Mouse (Mus musculus): ENCODE data around the gene Nemp1. TPM values are rescaled to one million over a fixed set of nuclear protein-coding genes. Genes with fewer than 3 reads are reported as not detected.

The Nemp1 gene
- polyA plus RNA-seq, 1 experiment from 2014 or later, result 11.2 TPM

DNA sequence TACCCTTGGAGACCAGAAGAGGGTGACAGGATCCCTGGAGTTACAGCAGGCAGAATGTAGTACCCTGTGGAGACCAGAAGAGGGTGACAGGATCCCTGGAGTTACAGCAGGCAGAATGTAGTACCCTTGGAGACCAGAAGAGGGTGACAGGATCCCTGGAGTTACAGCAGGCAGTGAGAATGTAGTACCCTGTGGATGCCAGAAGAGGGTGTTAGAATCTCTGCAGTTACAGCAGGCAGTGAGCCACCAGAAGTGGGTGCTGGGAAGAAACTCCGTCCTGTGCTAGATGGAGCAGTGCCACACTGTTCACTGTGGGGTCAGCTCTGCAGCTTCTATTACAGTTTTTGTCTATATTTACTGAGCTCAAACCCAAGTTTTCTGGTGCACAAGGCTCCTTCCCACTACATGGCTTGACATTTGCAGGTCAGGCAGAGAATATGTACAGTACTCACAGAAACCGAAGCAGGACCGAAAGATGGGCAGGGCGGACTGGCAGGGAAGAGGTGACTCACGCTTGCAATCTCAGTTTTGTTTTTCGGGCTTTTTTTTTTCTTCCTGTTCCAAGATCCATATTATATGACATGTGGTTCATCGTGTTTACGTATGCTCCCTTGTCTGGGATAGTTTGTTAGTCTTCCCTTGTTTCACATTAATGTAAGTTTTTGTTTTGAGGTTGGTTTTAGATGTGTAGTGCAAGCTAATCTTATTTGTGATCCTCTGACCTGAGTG, 8.3 kb downstream of the Nemp1 start:
- Histone ChIP-seq H3K4me1 (ENCODE audit: control insufficient read depth, insufficient read depth, low read length) (no peaks in the 10 kb centered on the region), H3K9me3 (ENCODE audit: control insufficient read depth, low read length) (no peaks in the 10 kb centered on the region), H3K27ac (replicated peaks; ENCODE audit: low read depth, low read length) (peak overlapping the region; percentile 56; the same call in 1 of the 2 replicates), H3K4me2 (ENCODE audit: low read depth, low read length) (no peak overlapping the region), H3K36me3 (ENCODE audit: control insufficient read depth, insufficient read depth, low read length) (no peaks in the 10 kb centered on the region), H3K27me3 (replicated peaks; ENCODE audit: control insufficient read depth, insufficient read depth, low read length) (no peaks in the 10 kb centered on the region), H3K9ac (ENCODE audit: low read depth, low read length) (no peak overlapping the region), H3K4me3 (ENCODE audit: low read depth, low read length) (no peak overlapping the region)
- DNase-seq (ENCODE audit: low spot score) (peak; percentile 87), ATAC-seq (ENCODE audit: low read depth) (peak; percentile 17; the same call in 1 of the 2 replicates)
- 82% methylated on average over 8 of the region's 8 CpGs for WGBS

DNA sequence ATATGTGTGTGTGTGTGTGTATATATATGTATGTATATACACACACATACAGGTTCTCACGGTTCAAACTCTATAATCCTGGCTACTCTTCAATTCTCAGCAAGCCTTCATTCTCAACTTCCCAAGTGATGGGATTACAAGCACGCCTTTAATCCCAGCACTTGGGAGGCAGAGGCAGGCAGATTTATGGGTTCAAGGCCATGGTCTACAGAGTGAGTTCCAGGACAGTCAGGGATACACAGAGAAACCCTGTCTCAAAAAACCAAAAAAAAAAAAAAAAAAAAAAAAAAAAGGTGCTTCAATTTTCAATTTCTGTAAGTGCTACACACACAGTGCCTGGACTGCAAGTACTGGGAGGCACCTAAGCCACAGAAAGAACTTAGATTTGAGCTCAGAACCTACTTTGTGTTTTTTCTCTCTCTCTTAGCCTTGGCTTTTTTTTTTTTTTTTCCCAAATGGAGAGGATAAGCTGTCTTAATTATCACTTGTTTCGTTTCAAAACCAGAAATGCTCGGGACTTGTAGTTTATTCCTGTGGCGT, 9.2 kb downstream of the Nemp1 start:
- 48% methylated on average over 5 of the region's 5 CpGs for WGBS
- Histone ChIP-seq H3K4me1 (ENCODE audit: control insufficient read depth, insufficient read depth, low read length) (no peaks in the 10 kb centered on the region), H3K27me3 (replicated peaks; ENCODE audit: control insufficient read depth, insufficient read depth, low read length) (no peaks in the 10 kb centered on the region), H3K4me3 (ENCODE audit: low read depth, low read length) (peak overlapping the region; percentile 83), H3K27ac (replicated peaks; ENCODE audit: low read depth, low read length) (peak overlapping the region; percentile 83), H3K36me3 (ENCODE audit: control insufficient read depth, insufficient read depth, low read length) (no peaks in the 10 kb centered on the region), H3K4me2 (ENCODE audit: low read depth, low read length) (peak overlapping the region; percentile 96), H3K9ac (ENCODE audit: low read depth, low read length) (peak overlapping the region; percentile 57), H3K9me3 (ENCODE audit: control insufficient read depth, low read length) (no peaks in the 10 kb centered on the region)
- ATAC-seq (ENCODE audit: low read depth) (no peak), DNase-seq (ENCODE audit: low spot score) (no peak)

DNA sequence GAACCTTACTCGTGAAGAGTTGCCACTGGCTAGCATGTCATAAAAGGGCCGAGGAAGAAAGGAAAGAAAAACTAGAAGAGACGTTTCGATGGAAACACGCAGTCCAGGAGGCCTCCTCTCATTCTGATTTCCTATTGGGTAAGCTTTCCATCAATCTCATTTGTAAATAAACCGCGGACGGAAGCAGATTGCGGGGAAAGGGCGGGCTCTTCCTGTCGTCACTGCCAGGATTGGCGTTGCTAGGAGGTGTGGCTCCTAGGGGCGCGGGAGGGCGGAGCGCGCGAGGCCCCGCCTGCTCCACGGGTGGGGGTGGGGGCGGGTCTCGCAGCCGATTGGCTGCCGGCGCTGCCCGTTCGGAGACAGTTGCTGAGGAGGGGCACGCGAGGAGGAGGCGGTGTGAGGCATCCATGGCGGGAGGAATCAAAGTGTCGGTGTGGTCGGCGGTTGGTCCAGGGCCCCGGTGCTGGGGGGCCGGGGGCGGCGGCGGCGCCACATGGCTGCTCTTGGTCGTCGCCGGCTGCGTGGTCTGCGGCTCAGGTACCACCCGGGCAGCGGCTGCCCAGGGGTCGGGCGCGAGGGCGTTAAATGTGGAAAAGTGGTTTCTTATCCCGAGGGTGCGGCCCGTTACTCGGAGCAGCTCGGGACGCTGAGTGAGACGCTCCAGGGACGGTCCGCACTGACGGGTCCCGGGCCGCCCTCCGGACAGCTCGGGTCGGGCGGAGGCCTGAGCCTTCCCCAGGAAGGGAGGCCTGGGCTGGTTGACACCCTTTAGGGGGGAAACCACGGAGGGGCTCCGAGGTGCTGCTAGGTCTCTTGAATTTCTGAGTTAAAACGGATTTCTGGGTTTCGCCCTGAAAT, 10.2 kb downstream of the Nemp1 start:
- H3K36me3 ChIP-seq (ENCODE audit: control insufficient read depth, insufficient read depth, low read length), result no peaks in the 10 kb centered on the region
- H3K27ac ChIP-seq (replicated peaks; ENCODE audit: low read depth, low read length), result peak overlapping the region; percentile 83
- H3K9me3 ChIP-seq (ENCODE audit: control insufficient read depth, low read length), result no peaks in the 10 kb centered on the region
- H3K4me3 ChIP-seq (ENCODE audit: low read depth, low read length), result peak overlapping the region; percentile 83
- no peaks in the 10 kb centered on the region for H3K4me1 ChIP-seq (ENCODE audit: control insufficient read depth, insufficient read depth, low read length)
- no peaks in the 10 kb centered on the region for H3K27me3 ChIP-seq (replicated peaks; ENCODE audit: control insufficient read depth, insufficient read depth, low read length)
- ATAC-seq (ENCODE audit: low read depth) (peak; percentile 95), DNase-seq (ENCODE audit: low spot score) (peak; percentile 99)
- peak overlapping the region; percentile 71 for H3K9ac ChIP-seq (ENCODE audit: low read depth, low read length)
- under 1% methylated on average over 33 of the region's 71 CpGs for WGBS
- H3K4me2 ChIP-seq (ENCODE audit: low read depth, low read length), result peak overlapping the region; percentile 96

DNA sequence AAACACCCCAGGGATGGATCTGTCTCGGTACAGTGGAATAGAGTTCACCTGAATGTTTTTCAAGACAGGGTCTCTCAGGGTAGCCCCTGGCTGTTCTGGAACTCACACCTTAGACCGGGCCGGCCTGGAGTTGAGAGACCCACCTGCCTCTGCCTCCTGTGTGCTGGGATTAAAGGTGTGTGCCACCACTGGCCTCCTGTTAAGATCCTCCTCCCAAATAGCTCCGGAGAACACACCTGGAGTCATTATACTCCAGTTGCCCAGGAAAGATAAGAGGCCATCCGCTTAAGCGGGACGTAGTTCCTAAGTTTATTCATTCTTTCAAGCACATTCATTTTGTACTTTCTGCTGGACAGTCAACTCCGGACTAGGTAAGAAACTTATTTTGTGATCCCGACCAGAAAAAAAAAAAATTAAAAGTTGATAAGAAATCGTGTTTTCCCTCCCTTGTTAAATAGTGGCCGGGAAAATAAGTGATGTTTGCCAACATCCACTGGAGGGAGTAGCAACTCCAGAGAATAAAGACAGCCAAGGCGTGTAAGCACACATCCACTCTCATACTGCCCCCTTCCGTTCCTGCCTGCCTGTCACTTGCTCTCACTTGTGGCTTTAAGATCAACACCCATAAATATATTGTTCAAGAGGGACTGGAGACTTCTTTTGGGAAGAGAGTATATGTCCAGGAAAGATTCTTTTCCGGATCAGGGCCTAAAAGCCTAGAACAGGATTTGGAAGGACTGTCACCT, 11.1 kb downstream of the Nemp1 start:
- DNase-seq (ENCODE audit: low spot score), result peak; percentile 94
- Histone ChIP-seq H3K4me1 (ENCODE audit: control insufficient read depth, insufficient read depth, low read length) (no peaks in the 10 kb centered on the region), H3K9ac (ENCODE audit: low read depth, low read length) (peak overlapping the region; percentile 71), H3K9me3 (ENCODE audit: control insufficient read depth, low read length) (no peaks in the 10 kb centered on the region), H3K4me3 (ENCODE audit: low read depth, low read length) (peak overlapping the region; percentile 83), H3K27ac (replicated peaks; ENCODE audit: low read depth, low read length) (peak overlapping the region; percentile 75), H3K36me3 (ENCODE audit: control insufficient read depth, insufficient read depth, low read length) (no peaks in the 10 kb centered on the region), H3K27me3 (replicated peaks; ENCODE audit: control insufficient read depth, insufficient read depth, low read length) (no peaks in the 10 kb centered on the region), H3K4me2 (ENCODE audit: low read depth, low read length) (peak overlapping the region; percentile 96)
- no peak for ATAC-seq (ENCODE audit: low read depth)
- 11% methylated on average over 14 of the region's 14 CpGs for WGBS

DNA sequence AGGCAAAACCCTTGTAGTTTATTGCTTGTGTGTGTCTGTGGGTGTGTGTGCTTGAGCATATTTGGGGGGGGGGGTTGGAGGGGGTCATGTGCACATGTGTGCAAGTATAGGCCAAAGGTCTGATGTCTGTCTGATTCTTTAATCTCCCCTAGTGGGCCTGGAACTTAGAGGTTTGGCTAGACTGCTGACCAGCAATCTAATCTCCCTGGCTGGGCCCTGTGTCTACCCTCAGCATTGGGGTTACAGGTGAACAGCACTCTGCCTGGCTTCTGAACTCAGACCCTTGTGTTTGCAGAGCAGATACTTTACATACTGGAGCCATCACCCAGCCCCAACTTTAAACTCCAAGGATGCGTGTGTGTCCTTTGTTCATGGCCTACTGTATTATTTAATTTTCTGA, 12.5 kb downstream of the Nemp1 start:
- Histone ChIP-seq H3K27me3 (replicated peaks; ENCODE audit: control insufficient read depth, insufficient read depth, low read length) (no peaks in the 10 kb centered on the region), H3K4me2 (ENCODE audit: low read depth, low read length) (no peak overlapping the region), H3K9me3 (ENCODE audit: control insufficient read depth, low read length) (no peaks in the 10 kb centered on the region), H3K27ac (replicated peaks; ENCODE audit: low read depth, low read length) (no peak overlapping the region), H3K4me3 (ENCODE audit: low read depth, low read length) (no peak overlapping the region), H3K36me3 (ENCODE audit: control insufficient read depth, insufficient read depth, low read length) (no peaks in the 10 kb centered on the region), H3K9ac (ENCODE audit: low read depth, low read length) (0 out of 2 replicates have a peak overlapping the region, but pooled peaks have one; percentile 6), H3K4me1 (ENCODE audit: control insufficient read depth, insufficient read depth, low read length) (no peaks in the 10 kb centered on the region)
- ATAC-seq (ENCODE audit: low read depth) (no peak), DNase-seq (ENCODE audit: low spot score) (no peak)
- WGBS, result 85% methylated on average over 1 of the region's 1 CpGs

DNA sequence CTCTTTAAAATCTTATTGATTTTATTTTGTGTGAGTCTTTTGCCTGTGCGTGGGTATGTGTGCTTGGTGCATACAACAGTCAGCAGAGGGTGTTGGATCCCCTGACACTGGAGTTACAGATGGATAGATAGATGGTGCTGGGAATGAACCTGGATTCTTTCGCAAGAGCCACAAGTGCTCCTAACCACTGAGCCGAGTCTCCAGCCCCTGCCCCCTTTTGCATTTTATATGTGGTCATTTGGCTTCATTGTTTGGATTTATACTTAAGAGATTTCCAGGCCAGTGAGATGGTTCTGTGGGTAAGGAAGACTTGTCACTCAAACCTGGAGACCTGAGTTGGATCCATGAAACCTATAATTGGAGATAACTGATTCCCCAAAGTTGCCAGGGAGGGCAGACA, 13.2 kb downstream of the Nemp1 start:
- Histone ChIP-seq H3K4me3 (ENCODE audit: low read depth, low read length) (no peak overlapping the region), H3K4me1 (ENCODE audit: control insufficient read depth, insufficient read depth, low read length) (no peaks in the 10 kb centered on the region), H3K9me3 (ENCODE audit: control insufficient read depth, low read length) (no peaks in the 10 kb centered on the region), H3K36me3 (ENCODE audit: control insufficient read depth, insufficient read depth, low read length) (no peaks in the 10 kb centered on the region), H3K27me3 (replicated peaks; ENCODE audit: control insufficient read depth, insufficient read depth, low read length) (no peaks in the 10 kb centered on the region), H3K9ac (ENCODE audit: low read depth, low read length) (no peak overlapping the region), H3K27ac (replicated peaks; ENCODE audit: low read depth, low read length) (no peak overlapping the region), H3K4me2 (ENCODE audit: low read depth, low read length) (no peak overlapping the region)
- ATAC-seq (ENCODE audit: low read depth), result no peak
- WGBS, result 88% methylated on average over 3 of the region's 3 CpGs
- no peak for DNase-seq (ENCODE audit: low spot score)

DNA sequence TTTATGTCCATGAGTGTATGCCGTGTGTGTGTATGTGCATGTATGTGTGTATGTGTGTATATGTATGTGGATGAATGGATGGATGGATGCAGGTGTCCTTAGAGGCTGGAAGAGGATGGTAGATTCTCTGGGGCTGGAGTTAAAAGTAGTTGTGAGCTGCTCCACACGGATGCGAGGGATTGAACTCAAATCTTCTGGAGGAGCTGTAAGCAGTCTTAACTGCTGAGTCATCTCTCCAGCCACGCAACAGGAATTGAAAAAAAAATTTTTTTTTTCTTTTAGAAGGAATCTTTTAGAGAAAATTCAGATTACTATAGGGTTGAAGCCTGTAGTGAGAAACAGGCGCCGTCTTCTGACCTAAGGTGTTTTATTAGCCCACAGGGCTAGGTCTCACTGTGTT, 16.2 kb downstream of the Nemp1 start:
- H3K27me3 ChIP-seq (replicated peaks; ENCODE audit: control insufficient read depth, insufficient read depth, low read length), result no peaks in the 10 kb centered on the region
- WGBS, result 84% methylated on average over 6 of the region's 6 CpGs
- no peak for ATAC-seq (ENCODE audit: low read depth)
- H3K9ac ChIP-seq (ENCODE audit: low read depth, low read length), result no peak overlapping the region
- no peak overlapping the region for H3K27ac ChIP-seq (replicated peaks; ENCODE audit: low read depth, low read length)
- H3K4me1 ChIP-seq (ENCODE audit: control insufficient read depth, insufficient read depth, low read length), result no peaks in the 10 kb centered on the region
- H3K9me3 ChIP-seq (ENCODE audit: control insufficient read depth, low read length), result no peaks in the 10 kb centered on the region
- H3K4me2 ChIP-seq (ENCODE audit: low read depth, low read length), result no peak overlapping the region
- DNase-seq (ENCODE audit: low spot score), result no peak
- H3K4me3 ChIP-seq (ENCODE audit: low read depth, low read length), result no peak overlapping the region
- no peaks in the 10 kb centered on the region for H3K36me3 ChIP-seq (ENCODE audit: control insufficient read depth, insufficient read depth, low read length)

DNA sequence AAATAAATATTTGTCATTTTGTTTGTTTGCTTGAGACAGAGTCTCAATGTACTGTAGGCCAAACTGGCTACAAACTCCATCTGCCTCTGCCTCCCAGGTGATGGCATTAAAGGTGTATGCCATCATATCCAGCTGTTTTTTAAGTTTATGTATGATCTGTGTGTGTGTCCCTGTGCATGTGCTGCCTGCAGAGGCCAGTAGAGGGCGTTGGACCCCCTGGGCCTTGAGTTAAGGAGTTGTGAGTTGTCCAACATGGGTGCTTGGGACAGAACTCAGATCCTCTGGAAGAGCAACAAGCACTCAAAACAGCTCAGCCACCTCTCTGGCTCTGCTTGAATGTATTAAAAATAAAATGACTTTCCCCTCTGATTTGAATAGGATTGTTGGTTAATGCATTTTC, 24.4 kb downstream of the Nemp1 start:
- no peaks in the 10 kb centered on the region for H3K27me3 ChIP-seq (replicated peaks; ENCODE audit: control insufficient read depth, insufficient read depth, low read length)
- no peak overlapping the region for H3K9ac ChIP-seq (ENCODE audit: low read depth, low read length)
- H3K4me1 ChIP-seq (ENCODE audit: control insufficient read depth, insufficient read depth, low read length), result no peaks in the 10 kb centered on the region
- no peaks in the 10 kb centered on the region for H3K9me3 ChIP-seq (ENCODE audit: control insufficient read depth, low read length)
- peaks cover 54% of the 10 kb centered on the region for H3K36me3 ChIP-seq (ENCODE audit: control insufficient read depth, insufficient read depth, low read length)
- ATAC-seq (ENCODE audit: low read depth), result no peak
- no peak overlapping the region for H3K4me2 ChIP-seq (ENCODE audit: low read depth, low read length)
- no peak overlapping the region for H3K4me3 ChIP-seq (ENCODE audit: low read depth, low read length)
- 29% methylated on average over 1 of the region's 1 CpGs for WGBS
- no peak overlapping the region for H3K27ac ChIP-seq (replicated peaks; ENCODE audit: low read depth, low read length)
- no peak for DNase-seq (ENCODE audit: low spot score)
